Mouse (Mus musculus): ENCODE measurements at regions not wholly inside any gene's neighbourhood (a gene's known extent, or its start where the extent isn't known, plus 50 kb on each side); places are given as distances from the start of the nearest gene placed in this dataset.
A peak's percentile ranks its signal among the peaks of the same experiment; 100 is the strongest.

GRCm38 (mm10) chr8:127662776-127663499 lies 599.2 kb downstream of the Pard3 start:
- DNase-seq (ENCODE audit: extremely low spot score in 1 of 2, low spot score in 2 of 2) = no peak
- intact Hi-C loops (cut with DNase I) = no loop called here

- intact Hi-C loops (cut with DNase I) = no loop called here
- DNase-seq (ENCODE audit: extremely low spot score in 1 of 2, low spot score in 2 of 2) = no peak
Measured at GRCm38 (mm10) chr8:127666606-127667005, 602.9 kb downstream of the Pard3 start.

- no peak for DNase-seq (ENCODE audit: extremely low spot score in 1 of 2, low spot score in 2 of 2)
- intact Hi-C loops (cut with DNase I) = no loop called here
Measured at GRCm38 (mm10) chr8:127668991-127669390, 605.3 kb downstream of the Pard3 start.

GRCm38 (mm10) chr8:127674063-127674462 lies 610.4 kb downstream of the Pard3 start:
- no peak for DNase-seq (ENCODE audit: extremely low spot score in 1 of 2, low spot score in 2 of 2)
- intact Hi-C loops (cut with DNase I) = no loop called here

GRCm38 (mm10) chr8:127675377-127675776 lies 611.7 kb downstream of the Pard3 start:
- intact Hi-C loops (cut with DNase I) = no loop called here
- peak; percentile 46 to 59 for DNase-seq (ENCODE audit: extremely low spot score in 1 of 2, low spot score in 2 of 2)

- DNase-seq (ENCODE audit: extremely low spot score in 1 of 2, low spot score in 2 of 2) = no peak
- intact Hi-C loops (cut with DNase I) = no loop called here
Measured at GRCm38 (mm10) chr8:127680205-127680604, 616.5 kb downstream of the Pard3 start.

GRCm38 (mm10) chr8:127684213-127684612 lies 620.5 kb downstream of the Pard3 start:
- intact Hi-C loops (cut with DNase I) = no loop called here
- DNase-seq (ENCODE audit: extremely low spot score in 1 of 2, low spot score in 2 of 2) = peak in 1 of 2 experiments; percentile 46

- intact Hi-C loops (cut with DNase I) = no loop called here
- DNase-seq (ENCODE audit: extremely low spot score in 1 of 2, low spot score in 2 of 2) = no peak
Measured at GRCm38 (mm10) chr8:127690792-127691191, 627.1 kb downstream of the Pard3 start.

- DNase-seq (ENCODE audit: extremely low spot score in 1 of 2, low spot score in 2 of 2) = no peak
- intact Hi-C loops (cut with DNase I) = no loop called here
Measured at GRCm38 (mm10) chr8:127698404-127698803, 634.7 kb downstream of the Pard3 start.

GRCm38 (mm10) chr8:127704406-127704805 lies 640.7 kb downstream of the Pard3 start:
- intact Hi-C loops (cut with DNase I) = no loop called here
- DNase-seq (ENCODE audit: extremely low spot score in 1 of 2, low spot score in 2 of 2) = no peak

- intact Hi-C loops (cut with DNase I) = no loop called here
Measured at GRCm38 (mm10) chr8:127706051-127706835, 642.5 kb downstream of the Pard3 start.

GRCm38 (mm10) chr8:127709439-127709838 lies 645.7 kb downstream of the Pard3 start:
- DNase-seq (ENCODE audit: extremely low spot score in 1 of 2, low spot score in 2 of 2) = no peak
- intact Hi-C loops (cut with DNase I) = no loop called here

More at GRCm38 (mm10) chr8:127706051-127706835, 642.5 kb downstream of the Pard3 start:
- peak; percentile 56 to 64 for DNase-seq (ENCODE audit: extremely low spot score in 1 of 2, low spot score in 2 of 2)

- DNase-seq (ENCODE audit: extremely low spot score in 1 of 2, low spot score in 2 of 2) = no peak
- intact Hi-C loops (cut with DNase I) = no loop called here
Measured at GRCm38 (mm10) chr8:127715097-127715496, 643.3 kb upstream of the Nrp1 start.

- DNase-seq (ENCODE audit: extremely low spot score in 1 of 2, low spot score in 2 of 2) = no peak
- intact Hi-C loops (cut with DNase I) = no loop called here
Measured at GRCm38 (mm10) chr8:127717969-127718368, 640.4 kb upstream of the Nrp1 start.

- intact Hi-C loops (cut with DNase I) = no loop called here
- DNase-seq (ENCODE audit: extremely low spot score in 1 of 2, low spot score in 2 of 2) = no peak
Measured at GRCm38 (mm10) chr8:127719881-127720280, 638.5 kb upstream of the Nrp1 start.

- intact Hi-C loops (cut with DNase I) = no loop called here
Measured at GRCm38 (mm10) chr8:127720593-127721290, 637.7 kb upstream of the Nrp1 start.

GRCm38 (mm10) chr8:127721624-127722023 lies 636.8 kb upstream of the Nrp1 start:
- intact Hi-C loops (cut with DNase I) = no loop called here
- no peak for DNase-seq (ENCODE audit: extremely low spot score in 1 of 2, low spot score in 2 of 2)

More at GRCm38 (mm10) chr8:127720593-127721290, 637.7 kb upstream of the Nrp1 start:
- no peak for DNase-seq (ENCODE audit: extremely low spot score in 1 of 2, low spot score in 2 of 2)

GRCm38 (mm10) chr8:127734059-127734458 lies 624.3 kb upstream of the Nrp1 start:
- DNase-seq (ENCODE audit: extremely low spot score in 1 of 2, low spot score in 2 of 2) = no peak

GRCm38 (mm10) chr8:127742236-127742635 lies 616.2 kb upstream of the Nrp1 start:
- DNase-seq (ENCODE audit: extremely low spot score in 1 of 2, low spot score in 2 of 2) = no peak
- intact Hi-C loops (cut with DNase I) = no loop called here

More at GRCm38 (mm10) chr8:127734059-127734458, 624.3 kb upstream of the Nrp1 start:
- intact Hi-C loops (cut with DNase I) = no loop called here

Data from left cerebral cortex, postnatal 10 days (tissue).